Mouse (Mus musculus) CH12.LX (cell line): ENCODE results near the gene Cd33. TPM values are rescaled to one million over a fixed set of nuclear protein-coding genes. Genes with fewer than 3 reads are reported as not detected.

Experiments
- DNase-seq: peaks from one replicate; pipeline ENCODE4 v3.0.0-alpha.2; 2013; ENCODE audit errors: extremely low read depth
- H3K27ac ChIP-seq: 2 replicates; pipeline ENCODE4 v1.5.1; 2012; ENCODE audit warnings: low read depth, mild to moderate bottlenecking, control low read depth, moderate library complexity; ENCODE audit not compliant: insufficient read depth
- H3K27me3 ChIP-seq: replicated peaks from 2 replicates; pipeline ENCODE3; 2012; ENCODE audit warnings: inconsistent platforms
- H3K36me3 ChIP-seq, 2 experiments: replicated peaks in 1 of 2; 2 replicates each; pipeline versions ENCODE3 to v1.6.1; 2012; ENCODE audit warnings: inconsistent platforms in 1 of 2, low read length in 1 of 2, mild to moderate bottlenecking in 1 of 2, mixed read lengths in 1 of 2, moderate library complexity in 1 of 2; ENCODE audit not compliant: control insufficient read depth in 1 of 2, insufficient read depth in 1 of 2
- H3K4me1 ChIP-seq, 2 experiments: 2 replicates each; pipeline ENCODE4 v1.6.1; 2012; ENCODE audit warnings: inconsistent platforms in 1 of 2, moderate library complexity in 1 of 2; ENCODE audit not compliant: insufficient read depth in 2 of 2, control insufficient read depth in 1 of 2
- H3K4me2 ChIP-seq: 2 replicates; pipeline ENCODE4 v1.6.1; 2012; ENCODE audit warnings: low read depth, mild to moderate bottlenecking, control low read depth; ENCODE audit not compliant: poor library complexity, insufficient read depth, severe bottlenecking
- H3K4me3 ChIP-seq, 3 experiments: fragments of 150-350 bp in 1 of 3; sonication (generic) in 1 of 3; replicated peaks in 1 of 3; 2 replicates each; pipeline versions ENCODE3 to v1.5.1; 2011 to 2012; ENCODE audit warnings: low read depth in 2 of 3, low read length in 2 of 3, mild to moderate bottlenecking in 2 of 3, moderate library complexity in 2 of 3, control low read depth in 1 of 3, improper control_type of control experiment in 1 of 3, inconsistent platforms in 1 of 3, mixed read lengths in 1 of 3; ENCODE audit not compliant: poor library complexity in 1 of 3
- H3K79me2 ChIP-seq: replicated peaks from 2 replicates; pipeline ENCODE4 v1.6.1; 2012; ENCODE audit warnings: mild to moderate bottlenecking, moderate library complexity; ENCODE audit not compliant: control insufficient read depth, poor library complexity, insufficient read depth, severe bottlenecking; ENCODE audit errors: extremely low read depth
- H3K9ac ChIP-seq: 2 replicates; pipeline ENCODE4 v1.6.1; 2012; ENCODE audit warnings: low read depth, mild to moderate bottlenecking, control low read depth, moderate library complexity; ENCODE audit not compliant: insufficient read depth
- H3K9me3 ChIP-seq: replicated peaks from 2 replicates; pipeline ENCODE3; 2012; ENCODE audit warnings: low read length, inconsistent platforms, mixed read lengths
- BHLHE40 ChIP-seq: IDR thresholded peaks from 2 replicates; pipeline ENCODE4 v1.6.1; 2011; ENCODE audit warnings: mild to moderate bottlenecking, low read depth, low read length, improper control_type of control experiment
- CHD1 ChIP-seq: IDR thresholded peaks from 2 replicates; pipeline ENCODE4 v1.6.1; 2012; ENCODE audit warnings: low read depth, low read length, improper control_type of control experiment, inconsistent platforms
- HCFC1 ChIP-seq: IDR thresholded peaks from 2 replicates; pipeline ENCODE4 v1.6.1; 2012; ENCODE audit warnings: low read depth, mild to moderate bottlenecking, inconsistent platforms, low read length, improper control_type of control experiment
- IRF4 ChIP-seq: IDR thresholded peaks from 2 replicates; pipeline ENCODE4 v1.6.1; 2014; ENCODE audit warnings: low read depth, mild to moderate bottlenecking, inconsistent platforms, low read length, improper control_type of control experiment
- MAFK ChIP-seq: IDR thresholded peaks from 2 replicates; pipeline ENCODE4 v1.6.1; 2011; ENCODE audit warnings: low read length, improper control_type of control experiment; ENCODE audit not compliant: insufficient replicate concordance
- MAZ ChIP-seq: IDR thresholded peaks from 2 replicates; pipeline ENCODE4 v1.6.1; 2012; ENCODE audit warnings: low read depth, mild to moderate bottlenecking, inconsistent platforms, low read length, improper control_type of control experiment, moderate library complexity
- MXI1 ChIP-seq: IDR thresholded peaks from 2 replicates; pipeline ENCODE4 v1.6.1; 2011; ENCODE audit warnings: mild to moderate bottlenecking, low read depth, low read length, improper control_type of control experiment
- NELFE ChIP-seq: IDR thresholded peaks from 2 replicates; pipeline ENCODE4 v1.6.1; 2011; ENCODE audit warnings: low read depth, low read length, improper control_type of control experiment
- PAX5 ChIP-seq: IDR thresholded peaks from 2 replicates; pipeline ENCODE4 v1.6.1; 2012; ENCODE audit warnings: low read length, inconsistent platforms, mixed read lengths
- POLR2AphosphoS2 ChIP-seq: IDR thresholded peaks from 2 replicates; pipeline ENCODE4 v1.6.1; 2011; ENCODE audit warnings: low read depth, low read length, improper control_type of control experiment
- RAD21 ChIP-seq: IDR thresholded peaks from 2 replicates; pipeline ENCODE4 v1.6.1; 2011; ENCODE audit warnings: low read depth, mild to moderate bottlenecking, low read length, improper control_type of control experiment, moderate library complexity
- SMC3 ChIP-seq: IDR thresholded peaks from 2 replicates; pipeline ENCODE4 v1.6.1; 2011; ENCODE audit warnings: low read depth, low read length, improper control_type of control experiment
- TCF12 ChIP-seq: IDR thresholded peaks from 2 replicates; pipeline ENCODE4 v1.6.1; 2014; ENCODE audit warnings: low read depth, mild to moderate bottlenecking, inconsistent platforms, low read length, improper control_type of control experiment
- UBTF ChIP-seq: IDR thresholded peaks from 2 replicates; pipeline ENCODE4 v1.6.1; 2012; ENCODE audit warnings: low read depth, mild to moderate bottlenecking, inconsistent platforms, low read length, improper control_type of control experiment, moderate library complexity
- USF2 ChIP-seq: conservative IDR thresholded peaks from 2 replicates; pipeline ENCODE4 v1.6.1; 2011; ENCODE audit warnings: low read depth, low read length, improper control_type of control experiment
- ZNF384 ChIP-seq: IDR thresholded peaks from 2 replicates; pipeline ENCODE4 v1.6.1; 2012; ENCODE audit warnings: low read depth, low read length, improper control_type of control experiment, inconsistent platforms
- dilution Hi-C: fragments of 300-500 bp; cut with MboI; formaldehyde crosslinking; loops from 2 replicates; pipeline ENCODE4 v1.14.3; 2020; ENCODE audit warnings: low sequenced_read_pairs; ENCODE audit not compliant: extremely low pct_unique_long_range_greater_than_20kb, extremely low pct_ligation_motif_present
- in situ Hi-C: fragments of 300-500 bp; cut with MboI; formaldehyde crosslinking; loops from 3 replicates; pipeline ENCODE4 v1.14.3; 2019; ENCODE audit warnings: low sequenced_read_pairs, low pct_ligation_motif_present, low pct_unique_long_range_greater_than_20kb, mixed read lengths
- polyA plus RNA-seq: library from polyadenylated mRNA; unstranded; fragments of >175 nt; gene quantifications from 2 replicates; pipeline ENCODE4 v1.2.1, GENCODE M21; 2012; ENCODE audit warnings: low read depth; ENCODE audit not compliant: insufficient read length
- total RNA-seq, 2 experiments: library from RNA; depleted of rRNA; stranded (reverse); fragments of 300-350 nt in 1 of 2; fragments of >200 nt in 1 of 2; gene quantifications; 2 replicates each; pipeline ENCODE4 v1.2.3; 2012 to 2014

The Cd33 gene
- total and polyA plus RNA-seq, 3 experiments: 0.08 to 0.40 (median 0.09) TPM

DNA sequence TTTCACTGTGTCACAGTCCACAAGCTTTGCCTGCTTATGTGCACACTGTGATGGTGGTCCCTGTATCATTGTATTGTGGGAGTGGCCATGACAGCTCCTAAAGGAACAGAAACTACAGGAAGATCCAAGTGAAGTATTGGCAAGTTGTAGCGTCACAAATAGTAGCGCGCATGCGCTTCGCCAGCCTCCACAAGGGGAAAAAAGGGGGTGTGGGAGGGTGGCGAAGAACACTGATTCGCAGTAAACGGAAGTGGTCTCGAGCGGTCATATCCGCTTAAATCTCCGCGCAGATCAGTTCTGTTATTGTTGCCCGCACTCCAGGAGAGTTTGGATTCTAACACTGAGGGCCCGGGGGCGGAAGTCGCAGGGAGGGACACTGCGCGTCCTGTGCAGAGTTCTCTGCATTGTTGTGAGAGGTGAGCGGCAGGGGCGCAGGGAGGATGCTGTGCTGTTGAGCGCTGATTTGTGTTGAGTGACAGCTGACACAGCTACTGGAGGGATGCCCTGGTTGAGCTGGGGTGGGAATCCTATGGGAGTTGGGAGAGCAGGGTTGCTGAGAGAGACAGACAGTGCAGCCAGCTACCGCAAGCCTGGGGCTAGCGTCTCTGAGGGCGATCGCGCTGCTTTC is 17.9 kb upstream of the Cd33 start, which contains the start of gene Zfp658 (continued):
- TF ChIP-seq IRF4 (peak; percentile 35; the same call in 1 of the 2 replicates), RAD21 (no peak), MAZ (peak; percentile 49; the same call in 1 of the 2 replicates), SMC3 (no peak), CHD1 (no peak; the same call in 1 of the 2 replicates), TCF12 (peak; percentile 78; the same call in 1 of the 2 replicates), PAX5 (no peak), HCFC1 (peak; percentile 78)

DNA sequence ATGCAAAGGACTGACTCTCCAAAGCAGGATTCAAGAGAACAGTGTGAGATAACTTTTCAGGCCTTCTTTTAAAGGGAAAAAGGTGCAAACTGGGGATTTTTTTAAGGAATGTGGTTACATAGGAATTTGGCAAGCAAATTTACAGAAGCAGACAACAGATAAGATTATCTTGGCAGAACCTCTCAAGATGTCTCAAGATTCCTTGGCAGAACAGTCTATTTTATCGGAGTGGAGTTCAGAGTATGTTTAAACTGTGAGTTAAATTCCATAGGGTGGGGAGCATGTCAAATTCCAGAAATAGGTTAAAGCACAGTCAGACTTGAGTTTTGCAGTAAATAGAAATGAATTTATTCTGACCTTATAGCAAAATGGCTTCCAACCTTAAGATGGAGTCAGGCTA is 12.7 kb upstream of the Cd33 start:
- no peak overlapping the region for H3K4me3 ChIP-seq
- no peak overlapping the region for H3K27ac ChIP-seq
- no peak overlapping the region for H3K9ac ChIP-seq
- H3K79me2 ChIP-seq: no peaks in the 10 kb centered on the region
- no peak overlapping the region for H3K4me2 ChIP-seq
- H3K27me3 ChIP-seq: no peaks in the 10 kb centered on the region
- in situ Hi-C loops: no loop called here
- dilution Hi-C loops: no loop called here
- H3K9me3 ChIP-seq: no peaks in the 10 kb centered on the region
- TF ChIP-seq NELFE: no peak
- no peak for TF ChIP-seq BHLHE40
- no peak for TF ChIP-seq SMC3
- TF ChIP-seq POLR2AphosphoS2: no peak
- no peak for TF ChIP-seq UBTF
- no peak for TF ChIP-seq PAX5
- no peak; the same call in 1 of the 2 replicates for TF ChIP-seq ZNF384
- no peak for DNase-seq
- H3K4me1 ChIP-seq: peaks cover 20 to 34% of the 10 kb centered on the region in 2 experiments
- no peaks in the 10 kb centered on the region for H3K36me3 ChIP-seq

DNA sequence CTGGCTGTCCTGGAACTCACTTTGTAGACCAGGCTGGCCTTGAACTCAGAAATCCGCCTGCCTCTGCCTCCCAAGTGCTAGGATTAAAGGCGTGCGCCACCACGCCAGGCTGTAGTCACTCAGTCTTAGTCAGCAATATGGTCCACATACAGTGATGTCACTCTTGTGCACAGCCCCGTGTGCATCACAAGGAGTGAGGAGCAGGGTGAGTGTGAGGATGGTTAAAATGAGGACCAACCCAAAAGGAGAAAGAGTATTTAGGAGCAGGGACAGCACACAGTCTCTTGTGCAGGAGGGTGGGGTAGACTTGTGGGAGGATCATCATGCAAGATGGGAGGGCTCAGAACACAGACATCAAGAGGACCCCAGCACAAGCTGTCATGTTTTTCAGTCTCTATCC is 11.1 kb upstream of the Cd33 start:
- no peaks in the 10 kb centered on the region for H3K9me3 ChIP-seq
- no peak overlapping the region for H3K4me3 ChIP-seq
- H3K9ac ChIP-seq: no peak overlapping the region
- TF ChIP-seq RAD21: no peak
- TF ChIP-seq USF2: no peak
- TF ChIP-seq ZNF384: 0 out of 2 replicates have a peak, but pooled peaks have one; percentile 5
- peak; percentile 22; the same call in 1 of the 2 replicates for TF ChIP-seq MAFK
- TF ChIP-seq IRF4: no peak
- TF ChIP-seq MXI1: no peak
- TF ChIP-seq, all 38 proteins: peak for 2
- H3K27me3 ChIP-seq: no peaks in the 10 kb centered on the region
- DNase-seq: no peak
- no peak overlapping the region for H3K4me2 ChIP-seq
- H3K4me1 ChIP-seq: peaks cover 20 to 34% of the 10 kb centered on the region in 2 experiments
- no peaks in the 10 kb centered on the region for H3K36me3 ChIP-seq
- dilution Hi-C loops: no loop called here
- in situ Hi-C loops: no loop called here
- H3K79me2 ChIP-seq: no peaks in the 10 kb centered on the region
- no peak overlapping the region for H3K27ac ChIP-seq
